Mouse (Mus musculus): ENCODE measurements at regions not wholly inside any gene's neighbourhood (a gene's known extent, or its start where the extent isn't known, plus 50 kb on each side); places are given as distances from the start of the nearest gene placed in this dataset.

DNA sequence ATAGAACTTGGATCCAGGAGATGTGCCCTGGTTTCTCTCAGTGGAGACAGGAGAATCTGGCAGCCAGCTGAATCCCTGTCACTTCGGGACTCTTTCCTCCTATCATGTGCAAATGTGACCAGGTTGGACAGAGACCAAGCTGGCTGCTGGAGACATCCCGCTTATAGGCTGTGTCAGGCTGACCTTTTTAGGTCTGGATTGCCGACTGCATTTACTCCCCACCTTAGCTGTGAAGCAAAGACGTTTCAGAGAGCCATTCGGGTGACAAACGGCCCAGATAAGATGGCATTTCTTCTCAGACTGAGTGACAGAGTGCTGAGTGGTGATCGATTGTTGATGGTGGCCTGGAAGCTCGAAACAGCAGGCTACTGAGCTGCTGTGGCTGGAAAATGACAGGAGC is 128.6 kb downstream of the Ifng start:
- H3K4me1 ChIP-seq (replicated peaks), result no peaks in the 10 kb centered on the region
- H3K27me3 ChIP-seq, result no peaks in the 10 kb centered on the region
- H3K4me2 ChIP-seq, result no peak overlapping the region
- no peaks in the 10 kb centered on the region for H3K36me3 ChIP-seq
- 39% methylated on average over 8 of the region's 8 CpGs for WGBS (ENCODE audit: insufficient replicate concordance)
- no peak overlapping the region for H3K4me3 ChIP-seq (replicated peaks)
- no peak for DNase-seq
- H3K9me3 ChIP-seq (replicated peaks), result no peaks in the 10 kb centered on the region
- H3K9ac ChIP-seq, result no peak overlapping the region
- no peak for ATAC-seq (ENCODE audit: low read depth)
- no peak overlapping the region for H3K27ac ChIP-seq

DNA sequence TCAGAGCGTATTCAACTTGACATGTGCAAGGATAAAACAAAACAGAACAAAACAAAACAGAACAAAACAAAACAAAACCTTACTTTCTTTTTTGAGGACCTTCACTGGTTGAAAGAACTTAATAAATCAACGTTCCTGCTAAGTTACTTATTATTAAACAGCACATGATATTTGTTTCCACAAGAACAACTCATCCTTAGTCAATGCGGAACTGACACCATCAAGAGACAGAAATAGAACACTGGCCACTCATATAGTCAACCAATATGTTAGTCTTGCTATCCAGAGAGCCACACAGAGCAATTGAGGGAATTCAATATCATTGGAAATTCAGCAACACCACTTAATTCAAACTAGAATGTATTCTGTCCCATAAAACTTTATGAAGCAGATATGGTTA is 132.4 kb downstream of the Ifng start:
- no peak overlapping the region for H3K4me2 ChIP-seq
- no peak overlapping the region for H3K9ac ChIP-seq
- 62% methylated on average over 3 of the region's 3 CpGs for WGBS (ENCODE audit: insufficient replicate concordance)
- H3K27ac ChIP-seq, result no peak overlapping the region
- H3K27me3 ChIP-seq, result no peaks in the 10 kb centered on the region
- no peaks in the 10 kb centered on the region for H3K4me1 ChIP-seq (replicated peaks)
- no peaks in the 10 kb centered on the region for H3K36me3 ChIP-seq
- ATAC-seq (ENCODE audit: low read depth) (no peak), DNase-seq (no peak)
- H3K4me3 ChIP-seq (replicated peaks), result no peak overlapping the region
- no peaks in the 10 kb centered on the region for H3K9me3 ChIP-seq (replicated peaks)

DNA sequence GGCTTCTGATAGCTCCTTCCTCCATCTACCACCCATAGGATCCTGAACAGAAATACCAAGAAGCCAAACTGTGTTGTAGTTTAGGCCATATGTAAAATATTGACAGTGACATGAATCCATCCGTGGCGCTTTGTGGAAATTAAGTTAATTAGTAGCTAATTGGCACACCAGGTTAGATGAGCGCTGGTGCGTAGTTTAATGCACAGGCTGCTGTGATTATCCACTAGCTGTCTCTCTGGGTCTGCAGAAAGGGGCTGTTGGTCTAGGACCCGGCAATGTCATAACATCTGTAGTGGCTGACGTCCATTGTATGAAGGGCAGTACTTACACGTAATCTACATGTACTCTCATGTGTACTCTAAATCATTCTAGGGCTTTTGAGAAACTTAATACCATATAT is 134.7 kb downstream of the Ifng start:
- DNase-seq (no peak), ATAC-seq (ENCODE audit: low read depth) (no peak)
- no peaks in the 10 kb centered on the region for H3K36me3 ChIP-seq
- WGBS (ENCODE audit: insufficient replicate concordance), result 79% methylated on average over 7 of the region's 7 CpGs
- no peaks in the 10 kb centered on the region for H3K9me3 ChIP-seq (replicated peaks)
- no peak overlapping the region for H3K27ac ChIP-seq
- H3K9ac ChIP-seq, result no peak overlapping the region
- no peaks in the 10 kb centered on the region for H3K4me1 ChIP-seq (replicated peaks)
- H3K4me2 ChIP-seq, result no peak overlapping the region
- no peak overlapping the region for H3K4me3 ChIP-seq (replicated peaks)
- no peaks in the 10 kb centered on the region for H3K27me3 ChIP-seq

DNA sequence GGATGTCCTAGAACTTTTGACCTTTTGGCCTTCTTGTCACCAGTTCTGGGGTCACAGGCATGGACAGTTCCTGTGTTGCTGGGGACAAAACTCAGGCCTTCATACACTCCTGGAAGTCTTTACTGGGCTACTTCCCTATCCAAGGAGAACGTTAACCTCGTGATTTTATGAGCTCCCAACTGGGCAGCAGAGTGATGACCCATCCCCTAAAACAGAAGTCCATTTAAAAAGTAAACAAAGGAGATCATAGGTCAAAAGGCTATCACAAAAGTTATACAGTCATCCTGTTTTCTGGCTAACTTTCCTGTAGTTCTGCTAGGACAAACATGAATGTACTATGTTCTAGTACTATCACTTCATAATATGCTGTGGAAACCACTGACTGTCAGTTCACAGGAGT is 140.5 kb downstream of the Ifng start:
- Histone ChIP-seq H3K4me2 (no peak overlapping the region), H3K36me3 (no peaks in the 10 kb centered on the region), H3K9me3 (replicated peaks) (no peaks in the 10 kb centered on the region), H3K9ac (no peak overlapping the region), H3K27me3 (no peaks in the 10 kb centered on the region), H3K4me3 (replicated peaks) (no peak overlapping the region), H3K4me1 (replicated peaks) (no peaks in the 10 kb centered on the region), H3K27ac (peak overlapping the region; percentile 20; the same call in 1 of the 2 replicates)
- 21% methylated on average over 2 of the region's 2 CpGs for WGBS (ENCODE audit: insufficient replicate concordance)
- ATAC-seq (ENCODE audit: low read depth) (peak; percentile 29; the same call in 1 of the 2 replicates), DNase-seq (no peak)

DNA sequence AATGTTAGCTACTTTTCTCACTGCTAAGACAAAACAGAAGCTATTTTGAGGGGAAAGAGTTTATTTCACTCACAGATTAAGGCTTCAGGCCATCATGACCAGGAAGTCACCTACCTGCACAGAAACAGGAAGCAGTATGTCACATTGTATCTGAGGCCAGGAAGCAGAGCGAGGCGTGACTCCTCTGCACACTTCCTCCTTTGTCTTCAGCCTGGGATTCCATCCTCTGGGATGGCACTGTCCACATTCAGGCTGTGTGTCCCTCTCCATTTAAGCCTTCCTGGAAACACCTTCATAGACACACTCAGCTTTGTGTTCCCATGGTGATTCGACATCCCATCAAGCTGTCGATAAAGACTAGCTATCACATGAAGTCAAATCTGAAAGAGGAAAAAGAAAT is 145.0 kb downstream of the Ifng start:
- no peaks in the 10 kb centered on the region for H3K4me1 ChIP-seq (replicated peaks)
- H3K4me2 ChIP-seq, result no peak overlapping the region
- H3K27ac ChIP-seq, result no peak overlapping the region
- no peak overlapping the region for H3K4me3 ChIP-seq (replicated peaks)
- H3K9me3 ChIP-seq (replicated peaks), result no peaks in the 10 kb centered on the region
- DNase-seq, result no peak
- no peak overlapping the region for H3K9ac ChIP-seq
- no peak for ATAC-seq (ENCODE audit: low read depth)
- no peaks in the 10 kb centered on the region for H3K36me3 ChIP-seq
- H3K27me3 ChIP-seq, result no peaks in the 10 kb centered on the region
- WGBS (ENCODE audit: insufficient replicate concordance), result 51% methylated on average over 4 of the region's 4 CpGs

DNA sequence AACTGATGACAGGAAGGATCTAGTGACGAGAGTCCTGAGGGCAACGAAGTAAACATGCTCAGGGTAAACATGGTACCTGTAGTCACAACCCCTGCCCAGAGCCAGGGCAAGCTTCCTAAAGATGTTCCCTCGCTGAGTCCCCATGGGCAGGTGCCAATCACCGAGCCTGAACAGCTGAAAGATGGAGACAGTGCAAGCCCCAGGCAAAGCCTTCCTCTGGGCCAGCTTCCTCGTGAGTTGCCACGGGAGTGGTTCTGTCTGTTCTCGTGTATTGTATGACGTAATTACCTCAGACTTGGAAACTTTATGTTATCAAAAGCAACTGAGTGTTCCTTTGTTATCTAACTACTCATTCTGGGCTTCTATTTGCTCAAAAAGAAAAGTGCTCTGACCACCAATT is 147.4 kb downstream of the Ifng start:
- Histone ChIP-seq H3K27me3 (no peaks in the 10 kb centered on the region), H3K27ac (no peak overlapping the region), H3K9me3 (replicated peaks) (no peaks in the 10 kb centered on the region), H3K4me1 (replicated peaks) (no peaks in the 10 kb centered on the region), H3K4me2 (no peak overlapping the region), H3K4me3 (replicated peaks) (no peak overlapping the region), H3K9ac (no peak overlapping the region), H3K36me3 (no peaks in the 10 kb centered on the region)
- DNase-seq (no peak), ATAC-seq (ENCODE audit: low read depth) (no peak)
- 20% methylated on average over 8 of the region's 8 CpGs for WGBS (ENCODE audit: insufficient replicate concordance)

DNA sequence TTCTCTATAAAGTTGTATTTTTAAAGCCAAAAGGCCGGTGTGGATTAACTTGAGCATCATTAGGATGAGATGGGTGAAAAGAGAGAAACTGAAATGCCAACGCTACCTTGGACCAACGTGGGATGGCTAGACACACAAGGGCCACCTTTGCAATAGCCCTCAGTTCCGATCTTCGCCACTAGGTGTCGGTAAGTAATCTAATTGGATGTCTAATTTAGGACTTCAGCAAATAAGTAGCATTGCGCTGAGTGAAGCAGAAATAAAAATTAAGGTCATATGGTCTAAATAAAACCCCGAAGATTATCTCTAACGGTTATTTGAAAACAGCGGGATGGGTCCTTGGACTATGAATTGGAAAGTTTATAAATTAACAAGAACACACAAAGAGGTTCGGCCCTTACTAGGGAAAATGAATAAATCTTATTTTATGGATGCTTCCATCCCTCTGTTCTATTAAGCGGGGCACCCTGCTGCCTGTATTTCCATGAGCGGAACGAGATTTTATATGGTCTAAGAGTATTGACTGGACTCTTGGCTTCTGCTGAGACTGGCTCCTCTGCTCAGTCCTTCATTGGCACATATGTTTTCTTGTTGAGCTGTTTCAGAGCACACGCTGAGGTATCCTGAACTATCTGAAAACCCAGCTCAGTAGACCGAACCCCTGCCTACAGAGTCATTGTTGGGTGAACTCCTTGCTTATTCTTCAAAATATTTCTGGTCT is 152.0 kb downstream of the Ifng start:
- no peak overlapping the region for H3K4me2 ChIP-seq
- DNase-seq (peak; percentile 20), ATAC-seq (ENCODE audit: low read depth) (no peak)
- H3K27me3 ChIP-seq, result no peaks in the 10 kb centered on the region
- H3K9me3 ChIP-seq (replicated peaks), result no peaks in the 10 kb centered on the region
- peaks cover 10% of the 10 kb centered on the region for H3K4me1 ChIP-seq (replicated peaks)
- no peak overlapping the region for H3K27ac ChIP-seq
- H3K9ac ChIP-seq, result no peak overlapping the region
- WGBS (ENCODE audit: insufficient replicate concordance), result 37% methylated on average over 16 of the region's 16 CpGs
- no peaks in the 10 kb centered on the region for H3K36me3 ChIP-seq
- no peak overlapping the region for H3K4me3 ChIP-seq (replicated peaks)

DNA sequence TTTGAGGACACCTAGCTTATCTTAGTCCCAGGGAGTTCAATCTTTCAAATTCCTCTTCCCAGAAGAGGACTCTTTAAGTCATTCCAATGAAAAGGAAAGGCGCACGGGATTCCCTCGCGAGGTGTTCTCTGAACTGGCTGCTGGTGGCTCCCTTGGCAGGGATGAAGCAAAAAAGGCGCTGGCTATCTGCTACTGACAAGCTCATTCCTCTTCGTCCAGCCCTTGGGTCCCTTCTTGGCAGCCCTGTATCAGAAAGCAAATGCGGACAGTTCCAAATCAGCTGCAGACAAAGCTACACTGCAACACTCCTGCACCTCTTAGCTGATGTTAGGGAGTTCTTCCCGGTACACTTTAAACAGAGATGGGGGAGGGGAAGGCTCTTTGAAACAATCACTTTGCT is 155.4 kb downstream of the Ifng start:
- H3K9me3 ChIP-seq (replicated peaks), result no peaks in the 10 kb centered on the region
- DNase-seq, result no peak
- H3K27ac ChIP-seq, result no peak overlapping the region
- H3K36me3 ChIP-seq, result no peaks in the 10 kb centered on the region
- no peak overlapping the region for H3K4me3 ChIP-seq (replicated peaks)
- 46% methylated on average over 8 of the region's 8 CpGs for WGBS (ENCODE audit: insufficient replicate concordance)
- no peak overlapping the region for H3K4me2 ChIP-seq
- ATAC-seq (ENCODE audit: low read depth), result no peak
- no peaks in the 10 kb centered on the region for H3K27me3 ChIP-seq
- peaks cover 10% of the 10 kb centered on the region for H3K4me1 ChIP-seq (replicated peaks)
- H3K9ac ChIP-seq, result no peak overlapping the region

DNA sequence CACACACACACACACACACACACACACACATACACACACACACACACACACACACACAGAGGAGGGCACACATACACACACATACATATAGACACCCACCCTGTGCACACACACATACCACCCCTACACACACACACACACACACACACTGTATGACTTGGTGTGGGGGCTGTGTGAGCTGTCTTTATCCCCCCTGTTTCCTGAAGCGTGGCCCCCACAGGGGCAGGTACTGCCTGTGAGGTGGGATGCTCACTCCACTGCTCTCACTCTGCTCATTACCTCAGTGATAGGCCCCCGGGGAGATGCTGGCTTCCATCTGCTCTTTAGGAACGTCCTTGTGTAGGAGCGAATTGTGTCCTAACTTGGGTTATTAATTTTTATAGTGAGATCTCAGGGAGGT is 157.7 kb downstream of the Ifng start:
- no peaks in the 10 kb centered on the region for H3K36me3 ChIP-seq
- no peak overlapping the region for H3K4me2 ChIP-seq
- no peak overlapping the region for H3K27ac ChIP-seq
- no peaks in the 10 kb centered on the region for H3K27me3 ChIP-seq
- DNase-seq, result no peak
- no peak overlapping the region for H3K4me3 ChIP-seq (replicated peaks)
- H3K9ac ChIP-seq, result no peak overlapping the region
- H3K9me3 ChIP-seq (replicated peaks), result no peaks in the 10 kb centered on the region
- no peak for ATAC-seq (ENCODE audit: low read depth)
- WGBS (ENCODE audit: insufficient replicate concordance), result 75% methylated on average over 4 of the region's 4 CpGs
- H3K4me1 ChIP-seq (replicated peaks), result peaks cover 16% of the 10 kb centered on the region

DNA sequence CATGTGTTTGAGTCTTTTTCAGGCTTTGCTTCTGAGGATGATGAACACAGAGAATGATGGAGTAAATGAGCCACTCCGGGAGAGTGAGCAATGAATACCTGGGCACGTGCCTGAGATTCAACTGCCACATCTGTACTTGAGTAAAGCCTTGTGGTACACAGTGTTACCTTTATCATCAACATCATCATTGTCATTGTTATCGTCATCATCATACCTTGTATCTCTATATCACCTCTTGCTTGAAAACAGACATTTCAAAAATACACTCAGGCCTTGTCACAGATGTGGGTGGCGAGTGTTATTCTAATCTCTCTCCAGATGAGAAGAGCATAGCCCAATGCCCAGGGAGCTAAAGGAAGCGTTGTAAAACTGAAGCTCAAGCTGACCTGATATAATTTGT is 158.4 kb downstream of the Ifng start:
- Histone ChIP-seq H3K36me3 (no peaks in the 10 kb centered on the region), H3K4me3 (replicated peaks) (no peak overlapping the region), H3K27me3 (no peaks in the 10 kb centered on the region), H3K4me1 (replicated peaks) (peaks cover 23% of the 10 kb centered on the region), H3K4me2 (no peak overlapping the region), H3K9ac (no peak overlapping the region), H3K27ac (no peak overlapping the region), H3K9me3 (replicated peaks) (no peaks in the 10 kb centered on the region)
- DNase-seq, result no peak
- WGBS (ENCODE audit: insufficient replicate concordance), result 49% methylated on average over 5 of the region's 5 CpGs
- ATAC-seq (ENCODE audit: low read depth), result no peak

DNA sequence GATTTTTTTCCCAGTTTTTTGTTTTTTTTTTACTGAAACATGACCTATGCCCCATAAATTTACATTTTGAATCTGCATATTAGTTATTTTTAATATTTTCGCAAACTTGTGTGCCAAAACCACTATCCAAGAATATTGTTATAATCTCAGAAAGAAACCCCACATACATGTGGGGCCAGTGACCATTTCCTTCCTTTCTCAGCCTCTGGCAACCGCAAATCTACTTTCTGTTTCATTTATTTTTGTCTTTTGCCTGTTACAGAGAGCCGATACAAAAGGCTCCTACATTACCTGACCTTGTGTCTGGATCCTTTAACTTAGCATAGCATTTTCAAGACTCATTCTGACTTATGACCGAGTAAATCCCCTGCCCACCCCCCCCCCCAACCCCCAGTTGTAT is 158.8 kb downstream of the Ifng start:
- H3K4me3 ChIP-seq (replicated peaks), result no peak overlapping the region

DNA sequence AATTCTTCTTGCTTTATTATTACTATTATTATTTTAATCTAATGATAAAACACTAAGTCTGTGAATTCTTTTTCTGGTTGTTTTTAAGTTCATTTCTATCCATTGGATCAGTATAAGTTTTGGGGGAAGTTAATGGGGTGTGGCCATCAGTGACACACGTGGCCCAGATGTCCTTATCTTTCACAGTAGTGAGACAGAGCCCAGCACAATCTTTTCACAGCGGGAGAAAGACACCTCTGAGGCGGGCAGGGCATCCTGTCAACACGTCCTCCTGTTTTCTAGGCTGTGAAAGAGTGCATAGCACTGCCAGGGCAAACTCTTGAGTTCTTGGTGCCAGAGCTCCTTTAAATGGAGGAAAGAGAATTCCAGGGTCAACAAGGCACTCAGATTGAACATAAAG is 162.1 kb downstream of the Ifng start:
- no peaks in the 10 kb centered on the region for H3K9me3 ChIP-seq (replicated peaks)
- 7% methylated on average over 4 of the region's 4 CpGs for WGBS (ENCODE audit: insufficient replicate concordance)
- no peaks in the 10 kb centered on the region for H3K27me3 ChIP-seq
- no peak overlapping the region for H3K4me2 ChIP-seq
- no peak overlapping the region for H3K4me3 ChIP-seq (replicated peaks)
- peaks cover 13% of the 10 kb centered on the region for H3K4me1 ChIP-seq (replicated peaks)
- H3K27ac ChIP-seq, result no peak overlapping the region
- no peaks in the 10 kb centered on the region for H3K36me3 ChIP-seq
- DNase-seq (peak; percentile 13), ATAC-seq (ENCODE audit: low read depth) (peak; percentile 82)
- H3K9ac ChIP-seq, result no peak overlapping the region

More for the DNA sequence above, 158.8 kb downstream of the Ifng start:
- H3K27ac ChIP-seq, result no peak overlapping the region
- DNase-seq (no peak), ATAC-seq (ENCODE audit: low read depth) (no peak)
- peaks cover 23% of the 10 kb centered on the region for H3K4me1 ChIP-seq (replicated peaks)
- WGBS (ENCODE audit: insufficient replicate concordance), result 20% methylated on average over 4 of the region's 4 CpGs
- no peaks in the 10 kb centered on the region for H3K27me3 ChIP-seq
- H3K4me2 ChIP-seq, result no peak overlapping the region
- H3K36me3 ChIP-seq, result no peaks in the 10 kb centered on the region
- no peak overlapping the region for H3K9ac ChIP-seq
- H3K9me3 ChIP-seq (replicated peaks), result no peaks in the 10 kb centered on the region
